Mouse (Mus musculus) hindbrain, embryonic 12.5 days (tissue): ENCODE data around the gene Rhbdf2. TPM values are rescaled to one million over a fixed set of nuclear protein-coding genes. Genes with fewer than 3 reads are reported as not detected.

ENCODE experiments used
- ATAC-seq: fragments of 200-750 bp; cut with Nextera tagmentation; 2 replicates; pipeline ENCODE4 v1.8.0; 2017; ENCODE audit warnings: moderate TSS enrichment; ENCODE audit not compliant: low FRiP score
- H3K27ac ChIP-seq: fragments of 300-500 bp; sonication (generic); 2 replicates; pipeline ENCODE4 v1.5.1; 2016; ENCODE audit warnings: mild to moderate bottlenecking
- H3K27me3 ChIP-seq: fragments of 300-500 bp; sonication (generic); 2 replicates; pipeline ENCODE4 v1.6.1; 2016; ENCODE audit warnings: mild to moderate bottlenecking
- H3K36me3 ChIP-seq: fragments of 300-500 bp; sonication (generic); 2 replicates; pipeline ENCODE4 v1.6.1; 2016; ENCODE audit warnings: mild to moderate bottlenecking
- H3K4me1 ChIP-seq: fragments of 300-500 bp; sonication (generic); 2 replicates; pipeline ENCODE4 v1.6.1; 2016
- H3K4me2 ChIP-seq: fragments of 300-500 bp; sonication (generic); replicated peaks from 2 replicates; pipeline ENCODE4 v1.6.1; 2016; ENCODE audit warnings: mild to moderate bottlenecking
- H3K4me3 ChIP-seq: fragments of 300-500 bp; sonication (generic); 2 replicates; pipeline ENCODE4 v1.5.1; 2016; ENCODE audit warnings: mild to moderate bottlenecking
- H3K9ac ChIP-seq: fragments of 300-500 bp; sonication (generic); 2 replicates; pipeline ENCODE4 v1.6.1; 2016; ENCODE audit warnings: mild to moderate bottlenecking, moderate library complexity
- H3K9me3 ChIP-seq: fragments of 300-500 bp; sonication (generic); replicated peaks from 2 replicates; pipeline ENCODE4 v1.6.1; 2016; ENCODE audit warnings: mild to moderate bottlenecking
- WGBS: fragments of 180-500 bp; shearing (Covaris S2); methylation state at CpG from one replicate; pipeline ENCODE4 v1.1.7; 2016; 5-methylcytosine and 5-hydroxymethylcytosine counted together
- polyA plus RNA-seq: library from polyadenylated mRNA; unstranded; fragments of >200 nt; fragmentation: Nextera tagmentation; extraction: Ambion mirVana; gene quantifications from 2 replicates; pipeline ENCODE4 v1.2.1, GENCODE M21; 2016

Gene Rhbdf2
- polyA plus RNA-seq, 1 experiment from 2014 or later: 3.7 TPM

DNA sequence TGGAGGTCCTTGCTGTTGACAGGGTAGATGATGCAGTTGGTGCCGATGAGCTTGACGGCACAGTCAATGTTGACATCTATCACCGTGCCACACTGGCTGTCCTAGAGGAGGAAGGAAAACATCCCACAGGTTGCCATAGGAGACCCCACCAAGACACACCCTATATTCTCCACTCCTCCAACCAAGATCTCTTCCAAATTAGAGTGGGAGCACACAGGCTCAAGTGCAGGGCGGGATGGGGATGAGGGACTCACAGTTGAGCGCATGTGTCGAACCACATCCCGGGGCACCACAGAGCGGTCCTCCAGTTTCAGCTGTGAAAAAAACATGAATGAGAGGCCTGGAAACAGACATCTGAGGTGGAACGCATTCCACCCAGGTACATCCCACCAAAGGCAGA is 78.0 kb downstream of the Rhbdf2 start:
- Histone ChIP-seq H3K9me3 (no peaks in the 10 kb centered on the region), H3K27me3 (no peaks in the 10 kb centered on the region), H3K9ac (no peak overlapping the region), H3K4me3 (no peak overlapping the region), H3K4me1 (peaks cover 12% of the 10 kb centered on the region; the same call in 1 of the 2 replicates), H3K27ac (no peak overlapping the region), H3K4me2 (no peak overlapping the region), H3K36me3 (peaks cover 42% of the 10 kb centered on the region)
- ATAC-seq: no peak
- 94% methylated on average over 9 of the region's 9 CpGs for WGBS

Other genes starting within 250 kb of the Rhbdf2 start
- 44.8 and 47.2 TPM in 2 replicates for gene Rnf157, start 214.0 kb downstream of the Rhbdf2 start, polyA plus RNA-seq
- 46.6 and 50.6 TPM in 2 replicates for gene Ubald2, start 192.9 kb downstream of the Rhbdf2 start, polyA plus RNA-seq
- gene Qrich2, start 160.8 kb downstream of the Rhbdf2 start, polyA plus RNA-seq: 0.18 and 0.39 TPM in 2 replicates
- gene Prpsap1, start 132.8 kb downstream of the Rhbdf2 start, polyA plus RNA-seq: 164 and 179 TPM in 2 replicates
- gene Sphk1, start 96.1 kb downstream of the Rhbdf2 start, polyA plus RNA-seq: 8.9 and 10.2 TPM in 2 replicates
- gene Ube2o, start 45.6 kb downstream of the Rhbdf2 start, polyA plus RNA-seq: 23.6 and 27.6 TPM in 2 replicates
- 0.15 TPM in 1 of 2 replicates, not detected in the other for gene Aanat, start 40.6 kb downstream of the Rhbdf2 start, polyA plus RNA-seq
- gene Prcd, start 26.5 kb upstream of the Rhbdf2 start, polyA plus RNA-seq: 0.34 and 0.43 TPM in 2 replicates
- 4.5 and 5.9 TPM in 2 replicates for gene Cygb, start 27.3 kb upstream of the Rhbdf2 start, polyA plus RNA-seq
- not detected in 2 replicates for gene St6galnac1, start 148.5 kb upstream of the Rhbdf2 start, polyA plus RNA-seq
- 95.0 and 105 TPM in 2 replicates for gene Mxra7, start 201.0 kb upstream of the Rhbdf2 start, polyA plus RNA-seq
- gene Mettl23, start 216.3 kb upstream of the Rhbdf2 start, polyA plus RNA-seq: 56.1 and 64.9 TPM in 2 replicates
- 82.3 and 82.9 TPM in 2 replicates for gene Jmjd6, start 216.4 kb upstream of the Rhbdf2 start, polyA plus RNA-seq
- gene Mfsd11, start 225.4 kb upstream of the Rhbdf2 start, polyA plus RNA-seq: 43.3 and 47.6 TPM in 2 replicates
- gene Srsf2, start 226.1 kb upstream of the Rhbdf2 start, polyA plus RNA-seq: 822 and 828 TPM in 2 replicates